Mouse (Mus musculus) CD4-positive naive resting alpha-beta T cell, adult 76 days (primary cell): ENCODE results near the gene Cyp19a1. TPM values are rescaled to one million over a fixed set of nuclear protein-coding genes. Genes with fewer than 3 reads are reported as not detected.

Experiments used
- total RNA-seq: library from RNA; stranded (reverse); gene quantifications from one replicate; pipeline ENCODE4 v1.2.4, GENCODE M21; 2023

Gene Cyp19a1
- total RNA-seq = not detected

DNA sequence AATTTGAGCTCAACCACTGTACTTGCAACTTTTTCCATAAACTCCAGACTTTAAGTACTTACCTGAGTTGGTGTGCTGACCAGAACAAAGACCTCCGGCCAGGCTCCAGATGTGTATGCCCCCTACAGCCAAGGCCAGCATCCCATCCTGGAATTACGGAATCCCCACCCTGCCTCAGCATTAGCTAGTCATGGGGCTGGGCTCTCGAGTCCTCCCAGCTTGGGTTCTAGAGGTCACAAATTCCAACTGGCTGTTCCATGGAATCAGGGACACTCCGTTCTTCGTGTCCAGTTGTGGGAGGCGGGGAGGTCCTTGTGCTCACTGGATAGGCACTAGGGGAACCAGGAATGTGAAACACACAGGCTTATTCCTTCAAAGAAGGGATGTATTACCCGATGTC, at the start of gene Cyp19a1:
Gene Cyp19a1, minus strand, starts transcription at position 101 of the 400 bp plus-strand sequence.

DNA sequence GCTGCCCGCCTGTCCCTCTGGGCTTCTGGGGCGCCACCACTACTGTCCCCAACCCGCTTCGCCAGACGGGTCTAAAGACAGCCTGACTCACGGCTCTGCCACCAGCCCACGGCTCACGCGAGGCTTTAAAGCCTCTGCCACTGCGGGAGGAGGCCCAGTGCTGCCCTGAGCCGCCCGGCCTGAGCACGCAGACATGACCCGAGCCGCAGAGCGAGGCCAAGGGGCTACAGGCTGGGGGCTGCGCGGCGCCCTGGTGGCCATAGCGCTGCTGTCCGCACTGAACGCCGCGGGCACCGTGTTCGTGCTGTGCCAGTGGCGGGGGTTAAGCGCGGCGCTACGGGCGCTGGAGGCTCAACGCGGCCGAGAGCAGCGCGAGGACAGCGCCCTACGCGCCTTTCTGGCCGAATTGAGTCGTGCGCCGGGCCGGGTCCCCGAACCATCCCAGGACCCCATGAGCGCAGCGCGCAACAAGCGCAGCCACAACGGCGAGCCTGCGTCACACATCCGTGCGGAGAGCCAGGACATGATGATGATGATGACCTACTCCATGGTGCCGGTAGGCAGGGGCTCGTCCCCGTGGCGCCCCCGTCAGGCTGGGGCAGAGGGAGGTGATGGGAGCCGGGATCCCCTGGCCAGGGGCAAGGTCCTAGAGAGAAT, 18.5 kb upstream of the Cyp19a1 start, which contains the start of gene Gldn:
Gene Gldn, plus strand, starts transcription at position 156 of the 657 bp plus-strand sequence.

Other genes with a start within 250 kb of the Cyp19a1 start
- gene Tnfaip8l3, start 199.7 kb downstream of the Cyp19a1 start, total RNA-seq = not detected
- gene Gldn, start 18.4 kb upstream of the Cyp19a1 start, total RNA-seq = not detected
- gene Dmxl2, start 233.5 kb upstream of the Cyp19a1 start, total RNA-seq = 0.44 TPM